Mouse (Mus musculus) cerebellum, postnatal 25 days (tissue): ENCODE measurements around the gene Focad.

Experiments
- DNase-seq, 2 experiments: peaks; one replicate each; pipeline ENCODE4 v3.0.0; 2021; ENCODE audit warnings: mixed read lengths in 2 of 2

Focad gene

GRCm38 (mm10) chr4:88156961-88157360, 62.5 kb downstream of the Focad start:
- peak; percentile 25 to 26 for DNase-seq

GRCm38 (mm10) chr4:88157644-88158043, 63.2 kb downstream of the Focad start:
- peak in 1 of 2 experiments; percentile 33 for DNase-seq

GRCm38 (mm10) chr4:88159256-88159655, 64.8 kb downstream of the Focad start:
- no peak for DNase-seq

GRCm38 (mm10) chr4:88159700-88160099, 65.3 kb downstream of the Focad start:
- no peak for DNase-seq

- no peak for DNase-seq
These were observed 69.2 kb downstream of the Focad start for GRCm38 (mm10) chr4:88163511-88164247.

- DNase-seq, result peak; percentile 42 to 64
These were observed 72.8 kb downstream of the Focad start for GRCm38 (mm10) chr4:88167008-88167862.

GRCm38 (mm10) chr4:88175058-88175974, 80.9 kb downstream of the Focad start:
- DNase-seq, result no peak

GRCm38 (mm10) chr4:88179296-88179695, 84.9 kb downstream of the Focad start:
- DNase-seq, result no peak

GRCm38 (mm10) chr4:88184293-88184692, 89.9 kb downstream of the Focad start:
- no peak for DNase-seq

GRCm38 (mm10) chr4:88185872-88186426, 91.5 kb downstream of the Focad start:
- DNase-seq, result no peak

GRCm38 (mm10) chr4:88187649-88188048, 93.2 kb downstream of the Focad start:
- no peak for DNase-seq

GRCm38 (mm10) chr4:88189495-88189894, 95.1 kb downstream of the Focad start:
- no peak for DNase-seq

- no peak for DNase-seq
These were observed 99.8 kb downstream of the Focad start for GRCm38 (mm10) chr4:88194256-88194655.

- DNase-seq, result peak; percentile 71 to 82
These were observed 101.6 kb downstream of the Focad start for GRCm38 (mm10) chr4:88195898-88196495.

GRCm38 (mm10) chr4:88196500-88196912, 102.1 kb downstream of the Focad start:
- DNase-seq, result peak; percentile 42 to 55

GRCm38 (mm10) chr4:88197244-88197643, 102.8 kb downstream of the Focad start:
- no peak for DNase-seq

- no peak for DNase-seq
These were observed 104.8 kb downstream of the Focad start for GRCm38 (mm10) chr4:88199186-88199585.

- no peak for DNase-seq
These were observed 106.6 kb downstream of the Focad start for GRCm38 (mm10) chr4:88201047-88201446.

GRCm38 (mm10) chr4:88208676-88209075, 114.2 kb downstream of the Focad start:
- no peak for DNase-seq

- DNase-seq, result peak; percentile 68 to 82
These were observed 115.0 kb downstream of the Focad start for GRCm38 (mm10) chr4:88209351-88209814.

- DNase-seq, result no peak
These were observed 116.2 kb downstream of the Focad start for GRCm38 (mm10) chr4:88210602-88211001.
